Mouse (Mus musculus): ENCODE data around the gene Gm28035. TPM values are rescaled to one million over a fixed set of nuclear protein-coding genes. Genes with fewer than 3 reads are reported as not detected.
A peak's percentile ranks its signal among the peaks of the same experiment; 100 is the strongest.

Gene Gm28035
- polyA plus RNA-seq, 2 experiments = 0.11 to 3.8 TPM

GRCm38 (mm10) chr2:30200388-30200925 is 39.9 kb upstream of the Gm28035 start:
- Histone ChIP-seq H3K4me3 (replicated peaks; ENCODE audit: low read length) (no peak overlapping the region), H3K27me3 (ENCODE audit: control insufficient read depth, insufficient read depth, low read length) (no peaks in the 10 kb centered on the region), H3K4me2 (replicated peaks; ENCODE audit: low read depth, low read length, severe bottlenecking) (no peak overlapping the region), H3K9ac (ENCODE audit: low read depth, low read length, severe bottlenecking) (no peak overlapping the region), H3K27ac (replicated peaks; ENCODE audit: low read depth, low read length) (no peak overlapping the region), H3K36me3 (ENCODE audit: control insufficient read depth, insufficient read depth, low read length) (no peaks in the 10 kb centered on the region), H3K9me3 (ENCODE audit: control insufficient read depth, low read length) (no peaks in the 10 kb centered on the region), H3K4me1 (ENCODE audit: control insufficient read depth, insufficient read depth, low read length) (peaks cover 4% of the 10 kb centered on the region)
- DNase-seq (ENCODE audit: low spot score) (no peak), ATAC-seq (ENCODE audit: low FRiP score, low read depth) (no peak)
- TF ChIP-seq POLR2A (IDR thresholded peaks at IDR 0.05; ENCODE audit: borderline replicate concordance, extremely low read depth, insufficient read depth, insufficient read length) = no peak
- WGBS = 84% methylated on average over 5 of the region's 5 CpGs

- no peaks in the 10 kb centered on the region for H3K36me3 ChIP-seq (ENCODE audit: control insufficient read depth, insufficient read depth, low read length)
- H3K4me1 ChIP-seq (ENCODE audit: control insufficient read depth, insufficient read depth, low read length) = peaks cover 4% of the 10 kb centered on the region
- no peaks in the 10 kb centered on the region for H3K9me3 ChIP-seq (ENCODE audit: control insufficient read depth, low read length)
- no peak for DNase-seq (ENCODE audit: low spot score)
- no peak overlapping the region for H3K4me2 ChIP-seq (replicated peaks; ENCODE audit: low read depth, low read length, severe bottlenecking)
- H3K4me3 ChIP-seq (replicated peaks; ENCODE audit: low read length) = no peak overlapping the region
- TF ChIP-seq POLR2A (IDR thresholded peaks at IDR 0.05; ENCODE audit: borderline replicate concordance, extremely low read depth, insufficient read depth, insufficient read length) = no peak
- no peak overlapping the region for H3K9ac ChIP-seq (ENCODE audit: low read depth, low read length, severe bottlenecking)
- no peak for ATAC-seq (ENCODE audit: low FRiP score, low read depth)
- no peaks in the 10 kb centered on the region for H3K27me3 ChIP-seq (ENCODE audit: control insufficient read depth, insufficient read depth, low read length)
- no peak overlapping the region for H3K27ac ChIP-seq (replicated peaks; ENCODE audit: low read depth, low read length)
- WGBS = 78% methylated on average over 7 of the region's 7 CpGs
These were observed 36.9 kb upstream of the Gm28035 start for GRCm38 (mm10) chr2:30203439-30203838.

GRCm38 (mm10) chr2:30205255-30205628 is 35.1 kb upstream of the Gm28035 start:
- peak; percentile 38 for DNase-seq (ENCODE audit: low spot score)
- under 1% methylated on average over 13 of the region's 13 CpGs for WGBS
- Histone ChIP-seq H3K4me3 (replicated peaks; ENCODE audit: low read length) (peak overlapping the region; percentile 63), H3K36me3 (ENCODE audit: control insufficient read depth, insufficient read depth, low read length) (no peaks in the 10 kb centered on the region), H3K9ac (ENCODE audit: low read depth, low read length, severe bottlenecking) (peak overlapping the region; percentile 63), H3K27me3 (ENCODE audit: control insufficient read depth, insufficient read depth, low read length) (no peaks in the 10 kb centered on the region), H3K4me1 (ENCODE audit: control insufficient read depth, insufficient read depth, low read length) (peaks cover 4% of the 10 kb centered on the region), H3K9me3 (ENCODE audit: control insufficient read depth, low read length) (no peaks in the 10 kb centered on the region), H3K27ac (replicated peaks; ENCODE audit: low read depth, low read length) (peak overlapping the region; percentile 65; the same call in 1 of the 2 replicates), H3K4me2 (replicated peaks; ENCODE audit: low read depth, low read length, severe bottlenecking) (peak overlapping the region; percentile 83)
- ATAC-seq (ENCODE audit: low FRiP score, low read depth) = peak; percentile 62
- TF ChIP-seq POLR2A (IDR thresholded peaks at IDR 0.05; ENCODE audit: borderline replicate concordance, extremely low read depth, insufficient read depth, insufficient read length) = no peak

- peak; percentile 96 for DNase-seq (ENCODE audit: low spot score)
- under 1% methylated on average over 44 of the region's 44 CpGs for WGBS
- Histone ChIP-seq H3K4me2 (replicated peaks; ENCODE audit: low read depth, low read length, severe bottlenecking) (peak within 1 kb of the TSS; percentile 83), H3K27me3 (ENCODE audit: control insufficient read depth, insufficient read depth, low read length) (no peaks in the 10 kb centered on the region), H3K27ac (replicated peaks; ENCODE audit: low read depth, low read length) (peak within 1 kb of the TSS; percentile 65), H3K4me3 (replicated peaks; ENCODE audit: low read length) (peak within 1 kb of the TSS; percentile 63), H3K9me3 (ENCODE audit: control insufficient read depth, low read length) (no peaks in the 10 kb centered on the region), H3K9ac (ENCODE audit: low read depth, low read length, severe bottlenecking) (peak within 1 kb of the TSS; percentile 63), H3K4me1 (ENCODE audit: control insufficient read depth, insufficient read depth, low read length) (peaks cover 4% of the 10 kb centered on the region), H3K36me3 (ENCODE audit: control insufficient read depth, insufficient read depth, low read length) (no peaks in the 10 kb centered on the region)
- peak; percentile 94 for ATAC-seq (ENCODE audit: low FRiP score, low read depth)
- TF ChIP-seq POLR2A (IDR thresholded peaks at IDR 0.05; ENCODE audit: borderline replicate concordance, extremely low read depth, insufficient read depth, insufficient read length) = no peak
These were observed 34.6 kb upstream of the Gm28035 start, which contains the start of gene Kyat1 for GRCm38 (mm10) chr2:30205629-30206357. Kyat1 (minus strand) TSS chr2:30205847.

- TF ChIP-seq POLR2A (IDR thresholded peaks at IDR 0.05; ENCODE audit: borderline replicate concordance, extremely low read depth, insufficient read depth, insufficient read length) = no peak
- DNase-seq (ENCODE audit: low spot score) (no peak), ATAC-seq (ENCODE audit: low FRiP score, low read depth) (no peak)
- Histone ChIP-seq H3K4me3 (replicated peaks; ENCODE audit: low read length) (no peak overlapping the region), H3K27me3 (ENCODE audit: control insufficient read depth, insufficient read depth, low read length) (no peaks in the 10 kb centered on the region), H3K9ac (ENCODE audit: low read depth, low read length, severe bottlenecking) (no peak overlapping the region), H3K27ac (replicated peaks; ENCODE audit: low read depth, low read length) (no peak overlapping the region), H3K4me1 (ENCODE audit: control insufficient read depth, insufficient read depth, low read length) (peaks cover 4% of the 10 kb centered on the region), H3K4me2 (replicated peaks; ENCODE audit: low read depth, low read length, severe bottlenecking) (no peak overlapping the region), H3K9me3 (ENCODE audit: control insufficient read depth, low read length) (no peaks in the 10 kb centered on the region), H3K36me3 (ENCODE audit: control insufficient read depth, insufficient read depth, low read length) (no peaks in the 10 kb centered on the region)
- WGBS = 75% methylated on average over 4 of the region's 4 CpGs
These were observed 33.0 kb upstream of the Gm28035 start for GRCm38 (mm10) chr2:30207401-30207800.

All from limb, embryonic 14.5 days (tissue).